In genomic region chr4:107816459-107816858, GRCm38 (mm10) we compare ENCODE assay signal across 15 mouse cellular contexts. TPM values are rescaled to one million over a fixed set of nuclear protein-coding genes. Genes with fewer than 3 reads are reported as not detected.
DNase-seq lines count a peak whose midpoint lies in the region; ATAC-seq lines count a peak whose summit lies in the region.
"Had no signal": no experiment of that assay in that cellular context is flagged by ENCODE, and none has a peak within 500 bp of the region (broad histone marks: within the 10 kb centered on the region; RNA-seq: fewer than 3 reads in every experiment).

No protein-coding gene starts in this region.

- H3K4me3 ChIP-seq in midbrain, embryonic 10.5 days: no peak overlapping the region
- no peak overlapping the region for H3K4me3 ChIP-seq in midbrain, embryonic 13.5 days (replicated peaks)
- H3K4me3 ChIP-seq: heart, embryonic 13.5 days; limb, embryonic 12.5 days; neural tube, embryonic 15.5 days had no signal

- peak; percentile 63 for ATAC-seq in frontal cortex, adult (ENCODE audit: low TSS enrichment)
- no peak for ATAC-seq in midbrain, embryonic 13.5 days
- ATAC-seq: lung, postnatal 0 days had no signal

- no peaks in the 10 kb centered on the region for H3K27me3 ChIP-seq in midbrain, embryonic 10.5 days (ENCODE audit: low read depth, poor library complexity, severe bottlenecking)
- H3K27me3 ChIP-seq in midbrain, embryonic 13.5 days: no peaks in the 10 kb centered on the region
- H3K27me3 ChIP-seq: CH12.LX; limb, embryonic 12.5 days; neural tube, embryonic 15.5 days had no signal

- H3K9ac ChIP-seq in midbrain, embryonic 13.5 days (replicated peaks): no peak overlapping the region
- H3K9ac ChIP-seq: heart, embryonic 13.5 days; limb, embryonic 12.5 days; liver, embryonic 14.5 days; neural tube, embryonic 15.5 days had no signal

- H3K9me3 ChIP-seq in midbrain, embryonic 10.5 days (replicated peaks): no peaks in the 10 kb centered on the region
- H3K9me3 ChIP-seq in midbrain, embryonic 13.5 days: no peaks in the 10 kb centered on the region
- H3K9me3 ChIP-seq: heart, embryonic 13.5 days; limb, embryonic 12.5 days; neural tube, embryonic 15.5 days had no signal

- WGBS in midbrain, embryonic 10.5 days: 85% methylated on average over 4 of the region's 4 CpGs
- 91% methylated on average over 4 of the region's 4 CpGs for WGBS in midbrain, embryonic 13.5 days

- H3K4me1 ChIP-seq in midbrain, embryonic 10.5 days: peaks cover 74% of the 10 kb centered on the region
- peaks cover 90% of the 10 kb centered on the region for H3K4me1 ChIP-seq in midbrain, embryonic 13.5 days (replicated peaks)

- H3K36me3 ChIP-seq in midbrain, embryonic 10.5 days: peaks cover 59% of the 10 kb centered on the region
- H3K36me3 ChIP-seq in midbrain, embryonic 13.5 days: peaks cover 45% of the 10 kb centered on the region
- H3K36me3 ChIP-seq: heart, embryonic 13.5 days; limb, embryonic 12.5 days had no signal

- peak overlapping the region; percentile 52; the same call in 1 of the 2 replicates for H3K27ac ChIP-seq in midbrain, embryonic 10.5 days (replicated peaks)
- H3K27ac ChIP-seq in midbrain, embryonic 13.5 days: no peak overlapping the region
- H3K27ac ChIP-seq: heart, embryonic 13.5 days; kidney, postnatal 0 days; limb, embryonic 12.5 days; liver, embryonic 14.5 days had no signal

- DNase-seq in frontal cortex, postnatal 25 days (ENCODE audit: low spot score in 2 of 2): no peak
- DNase-seq in midbrain, embryonic 10.5 days (ENCODE audit: low spot score): no peak
- DNase-seq in brain, adult 2 months (ENCODE audit: low read depth, low spot score): peak; percentile 88
- DNase-seq in right cerebral cortex, postnatal 25 days: peak; percentile 57
- no peak for DNase-seq in thymus, postnatal 4 days
- DNase-seq: heart, postnatal 4 days had no signal

- H3K4me2 ChIP-seq in midbrain, embryonic 13.5 days (replicated peaks): no peak overlapping the region
- H3K4me2 ChIP-seq: heart, embryonic 13.5 days; limb, embryonic 12.5 days; neural tube, embryonic 15.5 days had no signal

RNA-seq across cellular contexts. Expression of gene Lrp8, which starts 14.4 kb away (rescaled TPM):
- polyA plus RNA-seq in midbrain, embryonic 10.5 days (2016; fragmentation: Nextera tagmentation; extraction: Ambion mirVana): 10.4 and 15.0 TPM in 2 replicates
- 39.2 and 50.0 TPM in 2 replicates for polyA plus RNA-seq in midbrain, embryonic 13.5 days (2015; fragmentation: Nextera tagmentation; extraction: Ambion mirVana)

Comparison
In these comparisons a context has a peak if more than half of its experiments do, and no peak if none do; other contexts are left out.
1. DNase-seq: peak in brain, adult 2 months (single experiment) and right cerebral cortex, postnatal 25 days (single experiment); none in frontal cortex, postnatal 25 days (0 of 2), midbrain, embryonic 10.5 days (single experiment) and thymus, postnatal 4 days (single experiment).